8 mouse cellular contexts compared by ENCODE assay signal in the genomic region with DNA sequence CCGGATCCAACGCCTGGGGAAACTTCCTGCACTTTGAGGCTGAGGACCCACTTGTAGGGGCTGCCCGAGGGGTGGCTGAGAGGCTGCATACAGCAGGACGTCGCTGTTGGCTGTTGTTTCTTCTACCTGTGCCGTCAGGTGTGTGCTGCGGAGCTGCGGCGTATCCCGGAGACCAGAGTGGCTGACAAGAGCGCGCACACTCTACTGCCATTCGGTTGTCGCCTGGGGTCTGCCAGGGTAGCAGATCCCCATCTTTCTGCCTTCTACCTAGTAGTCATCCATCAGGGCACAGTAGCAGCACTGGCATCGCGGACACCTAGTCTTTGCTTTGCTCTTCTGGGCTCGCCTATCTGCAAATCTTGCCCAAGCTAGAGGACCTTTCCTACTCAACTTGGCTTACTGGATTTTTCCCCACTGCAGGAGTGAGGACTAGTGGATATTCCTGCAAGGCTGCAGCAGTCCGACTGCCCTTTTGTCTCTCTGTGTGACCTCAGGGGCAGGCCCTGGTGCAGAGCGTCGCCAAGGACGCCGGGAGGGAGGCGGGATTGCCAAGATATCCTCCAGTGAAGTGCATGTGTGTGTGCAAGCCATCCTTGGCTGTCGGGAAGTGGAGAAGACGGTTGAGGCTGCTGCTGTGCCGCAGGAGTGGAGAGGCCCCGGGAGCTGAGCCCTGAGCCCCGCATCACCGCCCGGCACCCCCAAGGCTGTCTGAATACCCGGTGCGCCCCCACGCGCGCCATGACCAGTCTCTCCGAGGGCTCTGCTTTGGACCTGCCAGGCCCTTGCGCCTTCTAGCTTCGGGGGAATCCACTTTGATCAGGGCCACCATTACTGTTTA. TPM values are rescaled to one million over a fixed set of nuclear protein-coding genes. Genes with fewer than 3 reads are reported as not detected.
DNase-seq lines count a peak whose midpoint lies in the region; ATAC-seq lines count a peak whose summit lies in the region.

No protein-coding gene starts in this region.

- H3K27ac ChIP-seq in embryonic facial prominence, embryonic 14.5 days (replicated peaks; ENCODE audit: low read depth, low read length): peak overlapping the region; percentile 68
- 0 out of 2 replicates have a peak overlapping the region, but pooled peaks have one; percentile 72 for H3K27ac ChIP-seq in midbrain, embryonic 11.5 days (ENCODE audit: low read depth, low read length)

- under 1% methylated on average over 26 of the region's 38 CpGs for WGBS in embryonic facial prominence, embryonic 14.5 days
- WGBS in midbrain, embryonic 11.5 days: under 1% methylated on average over 38 of the region's 38 CpGs

- peak overlapping the region; percentile 74 for H3K9ac ChIP-seq in embryonic facial prominence, embryonic 14.5 days (ENCODE audit: low read depth, low read length)
- peak overlapping the region; percentile 76 for H3K9ac ChIP-seq in midbrain, embryonic 11.5 days (ENCODE audit: low read length)

- H3K4me3 ChIP-seq in embryonic facial prominence, embryonic 14.5 days (ENCODE audit: low read depth, low read length): peak overlapping the region; percentile 69
- peak overlapping the region; percentile 62 for H3K4me3 ChIP-seq in midbrain, embryonic 11.5 days (ENCODE audit: low read depth, low read length)

- intact Hi-C loops in left cerebral cortex, postnatal 36 days (cut with DNase I): loop anchor here (10.0 kb wide), 3 partner anchors 151 to 949 kb away; no protein-coding TSS in a partner anchor

- no peaks in the 10 kb centered on the region for H3K9me3 ChIP-seq in embryonic facial prominence, embryonic 14.5 days (ENCODE audit: control insufficient read depth, low read length)
- no peaks in the 10 kb centered on the region for H3K9me3 ChIP-seq in midbrain, embryonic 11.5 days (ENCODE audit: control insufficient read depth, low read length)

- no peaks in the 10 kb centered on the region for H3K36me3 ChIP-seq in embryonic facial prominence, embryonic 14.5 days (ENCODE audit: control insufficient read depth, insufficient read depth, low read length)
- no peaks in the 10 kb centered on the region for H3K36me3 ChIP-seq in midbrain, embryonic 11.5 days (ENCODE audit: control insufficient read depth, insufficient read depth, low read length)

- peak; percentile 15 for DNase-seq in thymus, postnatal 4 days
- DNase-seq in thymus, postnatal 25 days: no peak
- peak; percentile 41 for DNase-seq in embryonic facial prominence, embryonic 14.5 days (ENCODE audit: low spot score)
- peak; percentile 32 for DNase-seq in heart, postnatal 4 days
- peak; percentile 27 to 37 for DNase-seq in left cerebral cortex, postnatal 36 days (ENCODE audit: low spot score in 2 of 2)
- DNase-seq in midbrain, embryonic 11.5 days (ENCODE audit: low spot score, missing footprints): peak; percentile 92
- peak; percentile 52 for DNase-seq in testis, postnatal 10 days (ENCODE audit: low spot score)
- DNase-seq in cerebellum, adult 11-12 months: no peak

- peaks cover 19% of the 10 kb centered on the region for H3K4me1 ChIP-seq in embryonic facial prominence, embryonic 14.5 days (ENCODE audit: control insufficient read depth, insufficient read depth, low read length)
- H3K4me1 ChIP-seq in midbrain, embryonic 11.5 days (ENCODE audit: control insufficient read depth, insufficient read depth, low read length): peaks cover 21% of the 10 kb centered on the region

- ATAC-seq in embryonic facial prominence, embryonic 14.5 days (ENCODE audit: low read depth): peak; percentile 4; the same call in 1 of the 2 replicates
- peak; percentile 9 for ATAC-seq in midbrain, embryonic 11.5 days (ENCODE audit: low FRiP score)

- H3K4me2 ChIP-seq in embryonic facial prominence, embryonic 14.5 days (ENCODE audit: low read depth, low read length): peak overlapping the region; percentile 96
- peak overlapping the region; percentile 72 for H3K4me2 ChIP-seq in midbrain, embryonic 11.5 days

- H3K27me3 ChIP-seq in embryonic facial prominence, embryonic 14.5 days (replicated peaks; ENCODE audit: control insufficient read depth, insufficient read depth, low read length): peaks cover 19% of the 10 kb centered on the region
- H3K27me3 ChIP-seq in midbrain, embryonic 11.5 days (ENCODE audit: control insufficient read depth, insufficient read depth, low read length): peaks cover 14% of the 10 kb centered on the region

RNA-seq across cellular contexts. Expression of a gene that starts 1.0 kb away (rescaled TPM):
- 27.0 and 27.6 TPM in 2 replicates for polyA plus RNA-seq in embryonic facial prominence, embryonic 14.5 days (2014; fragmentation: Nextera tagmentation; extraction: Ambion mirVana)
- 10 to 100 TPM; 16.3 to 19.2 TPM for total RNA-seq in heart, postnatal 4 days (2021)
- 10 to 100 TPM; 39.2 to 40.3 TPM for total RNA-seq in left cerebral cortex, postnatal 36 days (2021)
- 34.5 and 38.9 TPM in 2 replicates for polyA plus RNA-seq in midbrain, embryonic 11.5 days (2014; fragmentation: Nextera tagmentation; extraction: Ambion mirVana)

Comparison
In these comparisons a context has a peak if more than half of its experiments do, and no peak if none do; other contexts are left out.
1. DNase-seq: peak in thymus, postnatal 4 days (single experiment), embryonic facial prominence, embryonic 14.5 days (single experiment), heart, postnatal 4 days (single experiment), left cerebral cortex, postnatal 36 days (2 of 2), midbrain, embryonic 11.5 days (single experiment) and testis, postnatal 10 days (single experiment); none in thymus, postnatal 25 days (single experiment) and cerebellum, adult 11-12 months (single experiment).